Mouse (Mus musculus) 3T3-L1 (cell line): ENCODE measurements at regions not wholly inside any gene's neighbourhood (a gene's known extent, or its start where the extent isn't known, plus 50 kb on each side); places are given as distances from the start of the nearest gene placed in this dataset.

Source experiments
- DNase-seq: peaks from one replicate; pipeline ENCODE4 v3.0.0-alpha.2; 2015; ENCODE audit warnings: low read depth, low spot score

- no peak for DNase-seq
Observed at GRCm38 (mm10) chr2:50649656-50650055, 353.1 kb upstream of the Mmadhc start.

GRCm38 (mm10) chr2:50643219-50643618 is 346.6 kb upstream of the Mmadhc start:
- no peak for DNase-seq

DNA sequence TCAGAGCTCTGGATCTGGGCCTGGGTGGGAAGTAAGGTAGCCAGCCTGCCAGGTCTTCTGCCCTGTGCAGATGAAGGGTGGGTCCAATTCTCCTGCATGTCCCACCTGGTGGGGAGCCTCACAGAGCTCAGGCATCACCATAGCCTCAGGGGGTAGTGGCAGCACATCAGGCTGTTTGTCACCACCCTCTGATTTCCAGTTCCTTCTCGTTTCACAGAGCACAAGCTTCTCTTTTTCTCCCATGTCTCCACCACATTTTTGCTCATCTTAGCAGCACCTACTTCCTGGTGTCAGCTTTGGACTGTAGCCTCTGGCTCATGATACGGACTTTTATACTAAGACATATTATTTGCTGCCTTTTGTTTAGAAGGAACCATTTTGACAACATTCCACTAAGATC is 345.6 kb upstream of the Mmadhc start:
- DNase-seq = no peak

GRCm38 (mm10) chr2:50635896-50636295 is 339.3 kb upstream of the Mmadhc start:
- DNase-seq = no peak

GRCm38 (mm10) chr2:50631786-50632185 is 335.2 kb upstream of the Mmadhc start:
- no peak for DNase-seq

- no peak for DNase-seq
Observed at GRCm38 (mm10) chr2:50627501-50627900, 330.9 kb upstream of the Mmadhc start.

DNA sequence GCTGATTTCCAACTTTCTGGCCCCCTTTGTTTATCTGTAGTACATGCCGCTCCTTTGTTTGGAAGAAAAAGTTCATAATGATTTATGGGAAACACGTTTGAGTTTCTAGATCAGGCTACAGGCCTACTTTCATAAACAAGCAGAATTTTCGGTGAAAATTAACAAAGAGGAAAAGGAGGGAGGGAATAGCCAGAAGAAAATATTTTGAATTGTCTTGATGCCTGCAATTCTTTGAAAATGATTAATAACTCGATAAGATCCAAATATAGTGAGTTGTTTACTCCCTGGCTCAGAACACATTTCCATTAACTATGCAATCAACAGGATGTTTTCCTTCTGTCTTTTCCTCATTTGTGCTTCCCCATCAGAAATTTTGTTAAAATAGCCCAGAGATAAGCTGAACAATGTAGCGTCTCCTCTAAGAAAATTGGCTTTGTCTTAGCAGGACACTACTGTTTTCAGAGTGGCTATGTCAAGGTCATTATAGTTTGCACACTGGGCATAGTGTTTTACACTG is 328.7 kb upstream of the Mmadhc start:
- no peak for DNase-seq

DNA sequence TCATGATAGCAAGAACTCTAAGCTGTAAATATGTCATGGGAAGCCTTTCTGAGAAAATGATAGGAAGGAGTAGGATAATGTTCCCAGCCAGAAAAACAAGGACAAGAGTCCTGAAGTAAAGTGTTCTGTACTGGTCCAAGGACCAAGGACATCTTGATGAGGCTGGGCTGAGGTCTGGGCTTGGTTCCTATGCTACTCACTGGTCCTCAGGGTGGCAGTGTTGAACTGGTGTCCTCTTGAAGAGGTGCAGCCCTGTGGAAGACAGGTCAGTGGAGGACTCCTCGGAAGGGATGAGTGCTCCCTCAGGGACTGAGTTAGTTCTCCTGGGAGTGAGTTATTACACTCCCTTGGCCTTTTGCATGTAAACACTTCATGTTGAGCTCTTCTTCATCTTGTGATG is 312.5 kb upstream of the Mmadhc start:
- peak; percentile 40 for DNase-seq

DNA sequence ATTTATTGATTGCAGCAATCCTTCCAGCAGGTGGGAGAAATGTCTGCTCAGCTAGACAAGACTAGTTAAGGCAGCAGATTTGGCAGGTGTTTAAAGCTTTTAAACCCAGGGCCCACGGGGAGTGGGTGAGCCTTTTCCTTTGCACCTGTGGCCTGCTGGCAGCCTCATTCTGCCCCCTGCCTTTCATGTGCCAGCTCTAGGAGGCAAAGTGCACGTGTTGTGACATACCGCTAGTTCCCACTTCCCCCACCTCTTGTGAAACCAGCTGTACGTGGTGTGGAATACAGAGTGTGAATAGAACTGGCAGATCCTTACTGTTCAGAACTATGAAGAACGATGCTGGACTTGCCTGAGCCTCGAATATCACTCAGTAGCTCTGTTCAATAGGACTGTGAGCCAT is 292.6 kb upstream of the Mmadhc start:
- DNase-seq = no peak

- DNase-seq = no peak
Observed at GRCm38 (mm10) chr2:50588652-50589051, 292.1 kb upstream of the Mmadhc start.

DNA sequence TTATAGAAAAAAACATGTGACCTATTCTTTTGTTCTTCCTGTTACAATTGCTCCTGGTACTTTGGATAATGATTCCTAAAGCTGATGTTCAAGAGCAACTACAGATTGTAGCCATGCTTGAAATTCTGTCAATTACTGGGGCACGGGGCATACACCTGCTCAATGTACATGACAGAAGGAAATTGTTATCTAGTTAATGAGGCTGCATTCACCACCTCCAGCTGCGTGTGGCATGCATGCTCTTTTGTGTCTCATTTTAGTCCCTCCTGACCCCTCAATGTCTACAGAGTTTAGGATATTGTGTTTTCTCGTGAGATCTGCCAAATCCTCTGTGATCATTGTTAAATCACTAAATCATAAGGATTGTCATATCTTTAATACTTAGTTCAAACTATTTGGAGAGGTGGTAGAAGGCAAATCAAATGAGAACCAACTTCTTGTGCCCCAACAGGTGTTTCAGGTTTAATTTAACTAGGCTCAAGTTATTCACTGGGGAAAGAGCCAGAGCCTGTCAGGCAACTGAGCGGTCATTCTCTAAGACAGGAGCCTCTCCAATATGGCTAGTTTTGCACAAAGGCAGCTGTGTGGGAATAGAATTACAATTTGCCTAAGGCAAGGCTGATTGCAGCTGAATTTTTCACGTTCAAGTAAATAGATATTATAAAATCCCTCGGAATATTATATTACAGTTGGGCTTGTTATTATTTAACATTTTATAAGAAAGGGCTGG is 289.9 kb upstream of the Mmadhc start:
- DNase-seq = peak; percentile 10

DNA sequence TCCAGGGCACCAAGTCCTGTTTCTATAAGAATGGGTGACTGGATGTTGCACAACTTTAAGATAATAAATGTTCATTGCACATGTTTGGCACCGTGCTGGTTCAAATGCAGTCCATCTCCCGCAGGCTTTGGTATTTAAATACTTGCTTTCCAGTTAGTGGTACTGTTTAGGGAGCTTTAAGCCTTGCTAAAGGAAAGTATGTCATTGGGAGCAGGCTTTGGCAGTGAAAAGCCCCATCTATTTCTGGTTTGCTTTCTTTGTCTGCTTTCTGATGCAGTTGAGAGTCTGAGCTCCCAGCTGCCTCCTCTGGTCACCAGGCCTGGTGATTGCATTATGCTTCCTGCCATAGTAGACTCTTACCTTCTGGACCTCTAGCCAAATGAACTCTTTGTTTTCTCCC is 283.0 kb upstream of the Mmadhc start:
- no peak for DNase-seq

- no peak for DNase-seq
Observed at GRCm38 (mm10) chr2:50578278-50579043, 281.9 kb upstream of the Mmadhc start.

DNA sequence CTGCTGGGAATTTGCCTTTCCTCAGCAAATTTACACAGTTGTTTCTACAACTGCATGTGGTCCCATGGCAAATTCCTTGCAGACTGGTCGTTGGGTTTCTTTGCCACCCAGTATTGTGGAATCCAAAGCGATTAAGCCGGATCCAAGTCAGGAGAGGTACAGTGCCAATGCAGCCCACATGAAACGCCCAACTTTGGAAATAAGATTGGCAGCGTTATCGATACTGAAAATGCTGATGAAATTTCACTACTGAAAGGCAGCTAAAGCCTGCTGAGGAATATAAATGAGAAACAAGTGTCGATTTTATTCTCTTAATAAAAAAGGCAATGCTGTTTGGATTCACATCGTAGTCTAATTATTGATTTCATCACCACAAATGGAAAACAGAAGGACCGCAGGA is 281.1 kb upstream of the Mmadhc start:
- DNase-seq = no peak

- peak; percentile 16 for DNase-seq
Observed at GRCm38 (mm10) chr2:50573455-50573854, 276.9 kb upstream of the Mmadhc start.

DNA sequence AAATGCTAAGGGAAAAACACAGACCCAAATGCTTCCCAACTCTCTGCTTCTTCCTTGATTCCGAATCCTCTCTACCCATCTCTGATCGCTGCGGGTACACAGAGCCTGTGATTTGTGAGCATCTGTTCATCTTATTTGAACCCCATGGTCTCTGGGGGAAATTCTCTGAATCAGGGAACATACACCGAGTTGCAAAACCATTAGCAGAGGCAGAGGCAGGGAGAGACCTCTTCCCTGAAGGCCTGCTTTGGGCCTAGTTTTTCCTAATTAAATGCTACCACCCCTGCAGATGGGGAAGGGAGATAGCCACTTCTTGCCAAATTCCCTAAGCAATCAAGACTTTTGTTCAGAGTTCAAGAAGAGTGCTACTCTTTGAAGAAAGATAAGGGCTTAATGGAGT is 274.4 kb upstream of the Mmadhc start:
- DNase-seq = no peak

DNA sequence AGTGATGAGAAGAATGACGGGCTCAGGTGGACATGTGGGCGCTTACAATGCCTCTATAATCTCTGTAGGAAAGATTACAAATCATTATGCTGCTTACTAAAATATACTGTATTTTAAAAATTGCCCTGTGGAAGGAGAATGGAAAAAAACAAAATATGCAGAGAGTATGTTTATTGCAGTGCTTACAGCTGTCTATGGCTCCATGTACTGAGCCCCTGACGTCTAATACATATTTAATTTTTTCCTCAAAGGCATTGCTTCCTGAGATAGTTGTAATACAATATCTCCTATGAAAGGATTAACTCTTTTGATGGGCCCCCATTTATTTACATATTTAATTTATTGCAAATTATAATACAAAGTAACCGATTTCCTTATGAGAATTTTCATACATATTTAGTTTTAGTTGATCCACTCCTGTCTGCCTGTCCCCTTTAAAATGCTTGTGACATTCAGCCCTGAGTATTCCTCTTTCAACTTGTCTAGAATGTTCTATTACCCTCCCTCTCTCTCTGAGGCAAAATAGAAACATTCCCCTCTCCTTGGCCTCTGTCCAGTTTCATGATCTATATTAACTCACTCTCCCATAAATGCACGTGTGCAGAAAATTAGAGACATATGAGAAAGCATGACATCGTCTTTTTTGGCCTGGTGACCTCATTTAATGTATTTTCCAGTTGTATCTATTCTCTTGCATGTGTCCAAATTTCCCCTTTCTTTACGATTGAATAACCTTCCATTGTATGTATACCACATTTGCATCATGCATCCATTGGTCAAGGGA is 273.1 kb upstream of the Mmadhc start:
- no peak for DNase-seq

DNA sequence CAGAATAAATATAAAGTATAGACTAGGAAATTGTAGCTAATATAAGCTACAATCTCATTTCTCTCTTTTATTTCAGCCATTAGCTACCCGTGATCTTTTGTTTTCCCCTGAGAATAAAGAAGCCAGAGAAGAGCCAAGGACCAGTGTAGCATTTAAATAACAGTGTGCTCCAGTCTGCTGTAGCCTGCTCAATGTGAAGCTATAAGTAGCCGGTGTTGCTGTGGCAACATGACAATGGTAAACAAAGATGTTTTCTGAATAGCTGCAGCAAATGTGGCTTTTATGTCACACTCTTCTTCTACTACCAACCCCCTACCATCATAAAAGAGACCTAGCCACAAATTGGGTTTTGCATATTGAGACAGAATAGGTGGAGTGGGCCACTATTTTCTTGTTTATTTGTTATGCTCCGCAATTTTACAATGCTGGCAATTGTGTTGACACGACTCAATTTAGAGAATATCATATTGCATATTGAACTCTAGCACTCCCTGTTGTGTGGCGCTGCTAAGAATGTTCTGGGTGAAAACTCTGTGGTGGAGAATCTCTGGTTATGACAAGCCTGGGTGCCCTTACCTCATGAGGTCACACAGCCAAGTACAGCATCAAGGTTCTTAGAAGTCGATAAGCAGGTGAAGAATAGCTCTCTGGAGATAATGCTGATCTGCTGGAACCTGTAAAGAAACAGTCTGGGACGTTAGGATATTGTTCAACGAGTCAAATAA is 272.3 kb upstream of the Mmadhc start:
- no peak for DNase-seq

GRCm38 (mm10) chr2:50567542-50567941 is 270.9 kb upstream of the Mmadhc start:
- DNase-seq = no peak

GRCm38 (mm10) chr2:50554031-50554430 is 257.4 kb upstream of the Mmadhc start:
- peak; percentile 36 for DNase-seq

GRCm38 (mm10) chr2:50552437-50552836 is 255.8 kb upstream of the Mmadhc start:
- no peak for DNase-seq

DNA sequence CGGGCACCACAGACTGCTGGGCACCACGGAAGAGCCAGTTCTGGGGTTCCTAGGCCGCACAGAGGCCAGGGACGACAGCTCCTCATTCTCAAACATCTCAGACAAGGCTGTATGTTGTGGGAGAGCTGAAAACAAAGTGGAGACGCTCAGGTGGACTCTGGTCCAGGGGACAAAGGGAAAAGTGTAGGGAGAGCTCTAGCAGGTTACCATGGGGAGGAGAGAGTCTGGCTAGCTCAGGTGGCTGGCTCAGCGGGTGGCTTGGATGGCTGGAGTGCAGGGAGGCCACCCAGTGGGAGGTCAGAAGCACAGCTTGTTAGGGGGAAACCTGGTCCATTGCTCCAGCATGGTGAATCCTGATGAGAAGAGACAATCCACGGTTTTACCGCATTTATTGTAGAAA is 253.3 kb upstream of the Mmadhc start:
- DNase-seq = no peak
